Mouse (Mus musculus): ENCODE results near the gene Fam198b. TPM values are rescaled to one million over a fixed set of nuclear protein-coding genes. Genes with fewer than 3 reads are reported as not detected.
A peak's percentile ranks its signal among the peaks of the same experiment; 100 is the strongest.

Gene Fam198b
- polyA plus RNA-seq, 1 experiment from 2014 or later: 2.0 TPM

- Histone ChIP-seq H3K4me2 (ENCODE audit: low read depth, low read length) (no peak overlapping the region), H3K27me3 (ENCODE audit: control insufficient read depth, insufficient read depth, low read length) (no peaks in the 10 kb centered on the region), H3K4me3 (ENCODE audit: low read depth, low read length) (no peak overlapping the region), H3K27ac (ENCODE audit: low read depth, low read length) (no peak overlapping the region), H3K9ac (replicated peaks; ENCODE audit: low read depth, low read length) (no peak overlapping the region), H3K4me1 (ENCODE audit: control insufficient read depth, insufficient read depth, low read length) (no peaks in the 10 kb centered on the region), H3K36me3 (ENCODE audit: control insufficient read depth, insufficient read depth, low read length) (no peaks in the 10 kb centered on the region), H3K9me3 (ENCODE audit: control insufficient read depth, low read length) (no peaks in the 10 kb centered on the region)
- 80% methylated on average over 2 of the region's 2 CpGs for WGBS
- no peak for ATAC-seq (ENCODE audit: low read depth)
These were observed 3.6 kb downstream of the Fam198b start for GRCm38 (mm10) chr3:79887966-79888365.

- Histone ChIP-seq H3K9me3 (ENCODE audit: control insufficient read depth, low read length) (no peaks in the 10 kb centered on the region), H3K36me3 (ENCODE audit: control insufficient read depth, insufficient read depth, low read length) (no peaks in the 10 kb centered on the region), H3K9ac (replicated peaks; ENCODE audit: low read depth, low read length) (no peak overlapping the region), H3K27me3 (ENCODE audit: control insufficient read depth, insufficient read depth, low read length) (no peaks in the 10 kb centered on the region), H3K4me1 (ENCODE audit: control insufficient read depth, insufficient read depth, low read length) (no peaks in the 10 kb centered on the region), H3K27ac (ENCODE audit: low read depth, low read length) (no peak overlapping the region; the same call in 1 of the 2 replicates), H3K4me3 (ENCODE audit: low read depth, low read length) (no peak overlapping the region), H3K4me2 (ENCODE audit: low read depth, low read length) (no peak overlapping the region)
- 53% methylated on average over 13 of the region's 13 CpGs for WGBS
- peak; percentile 52; the same call in 1 of the 2 replicates for ATAC-seq (ENCODE audit: low read depth)
These were observed 13.4 kb downstream of the Fam198b start for GRCm38 (mm10) chr3:79897534-79898370.

GRCm38 (mm10) chr3:79898514-79898913 is 14.2 kb downstream of the Fam198b start:
- no peaks in the 10 kb centered on the region for H3K9me3 ChIP-seq (ENCODE audit: control insufficient read depth, low read length)
- no peak overlapping the region for H3K9ac ChIP-seq (replicated peaks; ENCODE audit: low read depth, low read length)
- H3K36me3 ChIP-seq (ENCODE audit: control insufficient read depth, insufficient read depth, low read length): no peaks in the 10 kb centered on the region
- H3K4me2 ChIP-seq (ENCODE audit: low read depth, low read length): no peak overlapping the region
- H3K27ac ChIP-seq (ENCODE audit: low read depth, low read length): no peak overlapping the region
- no peaks in the 10 kb centered on the region for H3K27me3 ChIP-seq (ENCODE audit: control insufficient read depth, insufficient read depth, low read length)
- ATAC-seq (ENCODE audit: low read depth): no peak
- H3K4me3 ChIP-seq (ENCODE audit: low read depth, low read length): no peak overlapping the region
- H3K4me1 ChIP-seq (ENCODE audit: control insufficient read depth, insufficient read depth, low read length): no peaks in the 10 kb centered on the region

GRCm38 (mm10) chr3:79899906-79900305 is 15.6 kb downstream of the Fam198b start:
- Histone ChIP-seq H3K4me2 (ENCODE audit: low read depth, low read length) (no peak overlapping the region), H3K27me3 (ENCODE audit: control insufficient read depth, insufficient read depth, low read length) (no peaks in the 10 kb centered on the region), H3K27ac (ENCODE audit: low read depth, low read length) (no peak overlapping the region), H3K4me3 (ENCODE audit: low read depth, low read length) (no peak overlapping the region), H3K4me1 (ENCODE audit: control insufficient read depth, insufficient read depth, low read length) (no peaks in the 10 kb centered on the region), H3K9ac (replicated peaks; ENCODE audit: low read depth, low read length) (no peak overlapping the region), H3K9me3 (ENCODE audit: control insufficient read depth, low read length) (no peaks in the 10 kb centered on the region), H3K36me3 (ENCODE audit: control insufficient read depth, insufficient read depth, low read length) (no peaks in the 10 kb centered on the region)
- WGBS: 86% methylated on average over 9 of the region's 9 CpGs
- ATAC-seq (ENCODE audit: low read depth): no peak

DNA sequence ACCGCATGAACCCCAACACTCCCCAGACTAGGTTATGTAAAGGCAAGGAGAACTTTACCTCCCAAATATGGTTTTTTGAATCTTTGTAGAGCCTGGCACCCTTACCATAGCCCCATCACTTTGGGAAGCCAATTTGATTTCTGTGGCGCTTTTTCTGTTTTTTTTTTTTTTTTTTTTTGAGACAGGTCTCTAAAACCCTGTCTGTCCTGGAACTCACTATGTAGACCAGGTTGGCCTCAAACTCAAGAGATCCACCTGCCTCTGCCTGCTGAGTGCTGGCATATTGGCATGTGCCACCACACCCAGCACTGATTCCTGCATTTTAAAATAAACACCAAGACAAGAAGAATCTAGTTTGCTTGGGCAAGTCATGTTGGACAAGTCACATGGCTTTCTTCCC is 16.2 kb downstream of the Fam198b start:
- Histone ChIP-seq H3K27ac (ENCODE audit: low read depth, low read length) (no peak overlapping the region), H3K36me3 (ENCODE audit: control insufficient read depth, insufficient read depth, low read length) (no peaks in the 10 kb centered on the region), H3K4me1 (ENCODE audit: control insufficient read depth, insufficient read depth, low read length) (no peaks in the 10 kb centered on the region), H3K27me3 (ENCODE audit: control insufficient read depth, insufficient read depth, low read length) (no peaks in the 10 kb centered on the region), H3K4me2 (ENCODE audit: low read depth, low read length) (no peak overlapping the region), H3K4me3 (ENCODE audit: low read depth, low read length) (no peak overlapping the region), H3K9ac (replicated peaks; ENCODE audit: low read depth, low read length) (no peak overlapping the region), H3K9me3 (ENCODE audit: control insufficient read depth, low read length) (no peaks in the 10 kb centered on the region)
- 97% methylated on average over 2 of the region's 2 CpGs for WGBS
- no peak for ATAC-seq (ENCODE audit: low read depth)

- Histone ChIP-seq H3K9me3 (ENCODE audit: control insufficient read depth, low read length) (no peaks in the 10 kb centered on the region), H3K27me3 (ENCODE audit: control insufficient read depth, insufficient read depth, low read length) (no peaks in the 10 kb centered on the region), H3K36me3 (ENCODE audit: control insufficient read depth, insufficient read depth, low read length) (no peaks in the 10 kb centered on the region), H3K4me3 (ENCODE audit: low read depth, low read length) (no peak overlapping the region), H3K27ac (ENCODE audit: low read depth, low read length) (no peak overlapping the region), H3K4me1 (ENCODE audit: control insufficient read depth, insufficient read depth, low read length) (no peaks in the 10 kb centered on the region), H3K4me2 (ENCODE audit: low read depth, low read length) (no peak overlapping the region), H3K9ac (replicated peaks; ENCODE audit: low read depth, low read length) (no peak overlapping the region)
- WGBS: 88% methylated on average over 6 of the region's 6 CpGs
- no peak for ATAC-seq (ENCODE audit: low read depth)
These were observed 17.0 kb downstream of the Fam198b start for GRCm38 (mm10) chr3:79901321-79901720.

GRCm38 (mm10) chr3:79901734-79902133 is 17.4 kb downstream of the Fam198b start:
- H3K4me3 ChIP-seq (ENCODE audit: low read depth, low read length): no peak overlapping the region
- ATAC-seq (ENCODE audit: low read depth): no peak
- H3K27ac ChIP-seq (ENCODE audit: low read depth, low read length): no peak overlapping the region
- 96% methylated on average over 4 of the region's 4 CpGs for WGBS
- no peaks in the 10 kb centered on the region for H3K4me1 ChIP-seq (ENCODE audit: control insufficient read depth, insufficient read depth, low read length)
- H3K9me3 ChIP-seq (ENCODE audit: control insufficient read depth, low read length): no peaks in the 10 kb centered on the region
- H3K27me3 ChIP-seq (ENCODE audit: control insufficient read depth, insufficient read depth, low read length): no peaks in the 10 kb centered on the region
- H3K36me3 ChIP-seq (ENCODE audit: control insufficient read depth, insufficient read depth, low read length): no peaks in the 10 kb centered on the region
- no peak overlapping the region for H3K4me2 ChIP-seq (ENCODE audit: low read depth, low read length)
- H3K9ac ChIP-seq (replicated peaks; ENCODE audit: low read depth, low read length): no peak overlapping the region

GRCm38 (mm10) chr3:79903803-79904202 is 19.5 kb downstream of the Fam198b start:
- no peak overlapping the region for H3K9ac ChIP-seq (replicated peaks; ENCODE audit: low read depth, low read length)
- peak overlapping the region; percentile 10; the same call in 1 of the 2 replicates for H3K27ac ChIP-seq (ENCODE audit: low read depth, low read length)
- H3K4me3 ChIP-seq (ENCODE audit: low read depth, low read length): no peak overlapping the region
- no peak overlapping the region for H3K4me2 ChIP-seq (ENCODE audit: low read depth, low read length)
- no peaks in the 10 kb centered on the region for H3K36me3 ChIP-seq (ENCODE audit: control insufficient read depth, insufficient read depth, low read length)
- H3K9me3 ChIP-seq (ENCODE audit: control insufficient read depth, low read length): no peaks in the 10 kb centered on the region
- WGBS: 18% methylated on average over 6 of the region's 6 CpGs
- peak; percentile 68; the same call in 1 of the 2 replicates for ATAC-seq (ENCODE audit: low read depth)
- H3K27me3 ChIP-seq (ENCODE audit: control insufficient read depth, insufficient read depth, low read length): no peaks in the 10 kb centered on the region
- H3K4me1 ChIP-seq (ENCODE audit: control insufficient read depth, insufficient read depth, low read length): no peaks in the 10 kb centered on the region

DNA sequence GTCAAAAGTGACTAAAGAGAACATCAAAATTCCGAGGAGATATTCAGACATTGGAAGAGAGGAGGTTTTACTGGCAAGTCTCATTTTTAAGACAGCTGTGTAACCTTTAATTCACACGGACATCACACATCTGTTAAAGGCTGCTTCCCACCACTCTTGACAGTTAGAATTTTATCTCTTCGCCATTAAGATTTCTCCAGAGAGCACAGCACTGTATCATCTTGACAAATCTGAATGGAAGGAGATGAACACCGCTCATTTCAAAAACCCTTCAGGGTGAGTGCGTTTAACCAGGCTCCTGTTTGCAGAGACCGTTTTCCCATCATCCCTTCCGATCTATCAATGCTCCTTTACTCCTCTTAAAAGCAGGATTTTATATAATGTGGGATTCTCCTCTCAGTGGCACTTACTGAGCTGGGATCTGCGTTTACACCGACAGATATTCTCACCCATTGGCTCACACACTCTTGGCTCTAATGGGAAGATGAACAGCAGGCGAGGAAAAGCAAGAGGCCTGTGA is 20.0 kb downstream of the Fam198b start:
- no peak overlapping the region for H3K9ac ChIP-seq (replicated peaks; ENCODE audit: low read depth, low read length)
- no peaks in the 10 kb centered on the region for H3K36me3 ChIP-seq (ENCODE audit: control insufficient read depth, insufficient read depth, low read length)
- H3K27ac ChIP-seq (ENCODE audit: low read depth, low read length): peak overlapping the region; percentile 29
- H3K4me1 ChIP-seq (ENCODE audit: control insufficient read depth, insufficient read depth, low read length): no peaks in the 10 kb centered on the region
- H3K9me3 ChIP-seq (ENCODE audit: control insufficient read depth, low read length): no peaks in the 10 kb centered on the region
- no peak overlapping the region for H3K4me3 ChIP-seq (ENCODE audit: low read depth, low read length)
- 31% methylated on average over 10 of the region's 10 CpGs for WGBS
- H3K27me3 ChIP-seq (ENCODE audit: control insufficient read depth, insufficient read depth, low read length): no peaks in the 10 kb centered on the region
- ATAC-seq (ENCODE audit: low read depth): peak; percentile 63
- no peak overlapping the region for H3K4me2 ChIP-seq (ENCODE audit: low read depth, low read length)

All from neural tube, embryonic 14.5 days (tissue).